In genomic region chr6:86772631-86773030, GRCm38 (mm10) we compare ENCODE assay signal across 10 mouse cellular contexts. TPM values are rescaled to one million over a fixed set of nuclear protein-coding genes. Genes with fewer than 3 reads are reported as not detected.
A peak's percentile ranks its signal among the peaks of the same experiment; 100 is the strongest.
DNase-seq lines count a peak whose midpoint lies in the region; ATAC-seq and TF ChIP-seq lines count a peak whose summit lies in the region.
"Had no signal": no experiment of that assay in that cellular context is flagged by ENCODE, and none has a peak within 500 bp of the region (broad histone marks: within the 10 kb centered on the region; RNA-seq: fewer than 3 reads in every experiment).

No protein-coding gene starts in this region.

- no peak overlapping the region for H3K4me3 ChIP-seq in stomach, embryonic 16.5 days (replicated peaks; ENCODE audit: low read length)
- H3K4me3 ChIP-seq in hindbrain, postnatal 0 days (ENCODE audit: low read length): no peak overlapping the region
- H3K4me3 ChIP-seq: liver, embryonic 13.5 days; neural tube, embryonic 13.5 days had no signal

- peak; percentile 26 for DNase-seq in adrenal gland, postnatal 14 days
- DNase-seq in adrenal gland, postnatal 4 days (ENCODE audit: low spot score in 2 of 2): no peak
- DNase-seq in lung, postnatal 36 days: peak; percentile 69
- no peak for DNase-seq in lung, postnatal 14 days
- peak; percentile 23 to 42 for DNase-seq in heart, postnatal 36 days
- no peak for DNase-seq in hindbrain, postnatal 0 days (ENCODE audit: low spot score)
- DNase-seq: liver, embryonic 13.5 days had no signal

- peak; percentile 45; the same call in 1 of the 2 replicates for ATAC-seq in stomach, embryonic 16.5 days (ENCODE audit: insufficient read depth, low FRiP score)
- ATAC-seq in activated CD4-positive, CD25-positive, alpha-beta regulatory T cell, adult 4 months: no peak
- ATAC-seq in hindbrain, postnatal 0 days: no peak

- no peaks in the 10 kb centered on the region for H3K36me3 ChIP-seq in stomach, embryonic 16.5 days (ENCODE audit: control insufficient read depth, insufficient read depth, low read length)
- no peaks in the 10 kb centered on the region for H3K36me3 ChIP-seq in hindbrain, postnatal 0 days (ENCODE audit: insufficient read depth, low read length)
- H3K36me3 ChIP-seq: liver, embryonic 13.5 days; neural tube, embryonic 13.5 days had no signal

- H3K4me1 ChIP-seq in stomach, embryonic 16.5 days (ENCODE audit: control insufficient read depth, insufficient read depth, low read length): no peaks in the 10 kb centered on the region; the same call in 1 of the 2 replicates
- no peaks in the 10 kb centered on the region for H3K4me1 ChIP-seq in hindbrain, postnatal 0 days (ENCODE audit: insufficient read depth, low read length)
- H3K4me1 ChIP-seq: liver, embryonic 13.5 days; neural tube, embryonic 13.5 days had no signal

- intact Hi-C loops in heart, postnatal 36 days (cut with DNase I): no loop called here

- no peaks in the 10 kb centered on the region for H3K27me3 ChIP-seq in stomach, embryonic 16.5 days (ENCODE audit: control insufficient read depth, insufficient read depth, low read length)
- H3K27me3 ChIP-seq in hindbrain, postnatal 0 days (ENCODE audit: insufficient read depth, low read length): no peaks in the 10 kb centered on the region
- H3K27me3 ChIP-seq: liver, embryonic 13.5 days; neural tube, embryonic 13.5 days had no signal

- no peak for TF ChIP-seq CTCF in hindbrain, postnatal 0 days (IDR thresholded peaks at IDR 0.05; ENCODE audit: low read depth)

- H3K9ac ChIP-seq in stomach, embryonic 16.5 days (ENCODE audit: low read length): no peak overlapping the region
- no peak overlapping the region for H3K9ac ChIP-seq in hindbrain, postnatal 0 days (replicated peaks; ENCODE audit: low read length)
- H3K9ac ChIP-seq: liver, embryonic 13.5 days; neural tube, embryonic 13.5 days had no signal

- H3K27ac ChIP-seq in stomach, embryonic 16.5 days (ENCODE audit: low read length): peak overlapping the region; percentile 67
- H3K27ac ChIP-seq in hindbrain, postnatal 0 days: no peak overlapping the region
- H3K27ac ChIP-seq: liver, embryonic 13.5 days; neural tube, embryonic 13.5 days had no signal

- H3K4me2 ChIP-seq in stomach, embryonic 16.5 days (ENCODE audit: low read depth, low read length): no peak overlapping the region
- no peak overlapping the region for H3K4me2 ChIP-seq in hindbrain, postnatal 0 days (ENCODE audit: low read depth, low read length)
- H3K4me2 ChIP-seq: liver, embryonic 13.5 days; neural tube, embryonic 13.5 days had no signal

- no peaks in the 10 kb centered on the region for H3K9me3 ChIP-seq in stomach, embryonic 16.5 days (replicated peaks; ENCODE audit: control insufficient read depth, low read length)
- no peaks in the 10 kb centered on the region for H3K9me3 ChIP-seq in hindbrain, postnatal 0 days (ENCODE audit: low read length)
- H3K9me3 ChIP-seq: liver, embryonic 13.5 days; neural tube, embryonic 13.5 days had no signal

- 65% methylated on average over 7 of the region's 7 CpGs for WGBS in stomach, embryonic 16.5 days
- 83% methylated on average over 7 of the region's 7 CpGs for WGBS in hindbrain, postnatal 0 days

RNA-seq across cellular contexts. Expression of gene Anxa4, which starts 20.8 kb away (rescaled TPM):
- total RNA-seq in adrenal gland, postnatal 14 days (2021): 54.6 and 55.5 TPM in 2 replicates
- total RNA-seq in adrenal gland, postnatal 4 days (2021): 10 to 100 TPM; 48.3 to 62.2 TPM
- 10 to 100 TPM; 36.1 to 42.0 TPM for total RNA-seq in heart, postnatal 36 days (2021)
- 146 and 153 TPM in 2 replicates for polyA plus RNA-seq in stomach, embryonic 16.5 days (2015; fragmentation: Nextera tagmentation; extraction: Ambion mirVana)
- 10 to 100 TPM; 25.2 to 29.7 TPM for polyA plus RNA-seq in activated CD4-positive, CD25-positive, alpha-beta regulatory T cell, adult 4 months (2017; shearing (Covaris generic))
- 2.1 and 4.2 TPM in 2 replicates for total RNA-seq in hindbrain, postnatal 0 days (2014; rRNA removed)
- polyA plus RNA-seq in hindbrain, postnatal 0 days (2015; fragmentation: Nextera tagmentation; extraction: Ambion mirVana): 6.4 and 6.8 TPM in 2 replicates

RNA-seq across cellular contexts. Expression of gene Gmcl1, which starts 39.4 kb away (rescaled TPM):
- total RNA-seq in adrenal gland, postnatal 14 days (2021): 13.7 and 16.2 TPM in 2 replicates
- total RNA-seq in adrenal gland, postnatal 4 days (2021): 10 to 100 TPM; 17.9 to 22.4 TPM
- total RNA-seq in heart, postnatal 36 days (2021): 1 to 10 TPM; 4.4 to 4.6 TPM
- 20.0 and 20.4 TPM in 2 replicates for polyA plus RNA-seq in stomach, embryonic 16.5 days (2015; fragmentation: Nextera tagmentation; extraction: Ambion mirVana)
- polyA plus RNA-seq in activated CD4-positive, CD25-positive, alpha-beta regulatory T cell, adult 4 months (2017; shearing (Covaris generic)): 10 to 100 TPM; 10.8 to 12.8 TPM
- total RNA-seq in hindbrain, postnatal 0 days (2014; rRNA removed): 15.9 and 23.5 TPM in 2 replicates
- polyA plus RNA-seq in hindbrain, postnatal 0 days (2015; fragmentation: Nextera tagmentation; extraction: Ambion mirVana): 25.8 and 26.9 TPM in 2 replicates

Comparison
In these comparisons a context has a peak if more than half of its experiments do, and no peak if none do; other contexts are left out.
1. DNase-seq: peak in adrenal gland, postnatal 14 days (single experiment), lung, postnatal 36 days (single experiment) and heart, postnatal 36 days (2 of 2); none in adrenal gland, postnatal 4 days (0 of 2), lung, postnatal 14 days (single experiment) and hindbrain, postnatal 0 days (single experiment).